Mouse (Mus musculus) embryo, embryonic 11.5 days (tissue): ENCODE measurements around the gene Ptgs2.

ENCODE experiments used
- DNase-seq: peaks from one replicate; pipeline ENCODE4 v3.0.0-alpha.2; 2012; ENCODE audit warnings: low read depth, low spot score

Gene Ptgs2

GRCm38 (mm10) chr1:150147272-150147671, 47.4 kb downstream of the Ptgs2 start:
- no peak for DNase-seq

GRCm38 (mm10) chr1:150151411-150151810, 51.6 kb downstream of the Ptgs2 start:
- no peak for DNase-seq
